Mouse (Mus musculus) cerebellum, postnatal 25 days (tissue): Measurements from ENCODE around the gene Notch1.
A peak's percentile ranks its signal among the peaks of the same experiment; 100 is the strongest.

Source experiments
- DNase-seq, 2 experiments: peaks; one replicate each; pipeline ENCODE4 v3.0.0; 2021; ENCODE audit warnings: mixed read lengths in 2 of 2

The Notch1 gene

DNA sequence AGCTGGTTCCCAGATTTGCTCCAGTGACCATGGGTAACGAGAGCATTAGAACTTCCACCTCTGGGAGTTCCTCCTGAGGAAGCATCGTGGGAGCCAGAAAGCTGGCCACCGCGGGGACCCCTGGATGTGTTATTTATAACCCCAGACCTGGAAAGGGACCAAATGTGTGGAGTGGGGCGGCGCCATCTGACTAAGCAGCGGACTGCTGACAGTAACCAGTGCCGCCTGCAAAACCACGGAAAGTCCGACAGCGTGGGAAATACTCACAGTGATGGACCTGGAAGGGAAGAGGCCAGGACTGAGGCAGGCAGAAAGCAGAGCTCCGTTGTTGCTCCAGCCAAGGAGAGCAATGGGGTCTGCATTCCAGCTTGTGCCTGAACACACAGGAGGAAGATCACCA is at the start of gene Notch1:
Notch1 (minus strand) TSS at position 389 of the 400 bp plus-strand sequence.
- peak in 1 of 2 experiments; percentile 23 for DNase-seq

DNA sequence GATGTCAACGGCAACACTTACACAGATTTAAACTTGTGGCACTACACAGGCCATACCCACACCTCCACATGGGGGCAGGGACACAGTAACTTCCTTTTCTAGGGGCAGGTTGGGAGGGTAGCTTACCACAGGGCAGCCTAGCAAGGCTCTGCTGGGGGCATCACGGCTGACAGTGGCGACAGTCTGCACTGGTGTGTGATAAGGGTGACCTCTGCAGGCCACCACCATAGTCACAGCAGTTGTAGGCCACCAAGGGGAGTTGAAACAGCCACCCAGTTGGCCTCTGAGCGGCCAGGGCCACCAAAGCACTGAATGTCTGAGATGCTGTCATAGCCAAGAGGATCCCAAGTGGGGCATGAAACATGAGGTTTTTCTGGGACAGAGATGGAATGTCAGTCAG is 49.8 kb upstream of the Notch1 start:
- DNase-seq = peak; percentile 42 to 57

DNA sequence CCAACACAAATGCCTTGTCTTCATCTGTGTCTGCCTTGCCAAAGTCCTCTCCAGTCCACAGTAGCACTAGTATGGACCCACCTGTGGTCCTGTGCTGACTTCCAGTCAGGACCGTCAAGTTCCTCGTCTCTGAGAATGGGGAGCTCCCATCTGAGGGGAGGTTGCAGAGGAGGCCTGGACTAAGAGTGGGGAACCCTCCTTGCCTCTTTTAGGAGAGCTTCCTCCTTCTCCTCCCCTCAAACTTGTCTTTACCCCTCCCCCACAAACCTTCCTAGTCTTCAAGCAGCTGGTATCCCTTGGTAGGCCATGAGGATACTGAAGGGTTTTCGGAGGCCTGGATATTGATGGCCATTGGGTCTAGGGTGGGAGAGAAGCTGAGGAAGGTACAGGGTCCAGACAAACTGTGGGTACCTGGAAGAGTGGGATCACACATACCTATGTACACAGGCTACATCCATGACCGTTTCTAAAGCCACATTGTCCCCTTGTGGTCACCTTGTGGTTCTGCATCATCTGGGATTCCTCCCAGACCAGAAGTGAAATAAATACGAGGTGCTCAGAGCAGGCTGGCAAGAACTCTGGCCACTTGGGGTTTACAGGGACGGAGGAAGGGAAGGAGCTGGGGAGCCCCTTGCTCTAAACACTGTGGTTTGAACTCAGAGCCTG is 45.0 kb upstream of the Notch1 start:
- DNase-seq = no peak

DNA sequence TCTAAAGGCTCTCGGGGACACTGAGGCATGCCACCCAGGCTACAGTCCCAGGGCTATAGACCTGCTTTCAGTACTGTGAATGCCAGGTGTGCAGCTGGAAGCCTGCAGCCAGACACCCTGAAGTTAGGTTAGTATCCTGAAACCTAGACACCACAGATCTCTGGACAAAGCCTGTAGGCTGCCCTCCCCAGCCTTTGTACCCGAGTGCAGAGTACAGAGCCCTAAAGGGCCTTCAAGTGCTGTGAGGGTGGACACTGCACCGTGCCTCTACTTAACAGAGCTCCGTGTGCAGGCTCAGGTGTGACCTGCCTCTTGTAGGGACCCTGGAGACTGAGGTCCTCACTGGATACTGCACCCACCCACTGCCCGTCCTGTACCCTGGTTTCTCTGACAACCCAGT is 44.0 kb upstream of the Notch1 start:
- DNase-seq = no peak

DNA sequence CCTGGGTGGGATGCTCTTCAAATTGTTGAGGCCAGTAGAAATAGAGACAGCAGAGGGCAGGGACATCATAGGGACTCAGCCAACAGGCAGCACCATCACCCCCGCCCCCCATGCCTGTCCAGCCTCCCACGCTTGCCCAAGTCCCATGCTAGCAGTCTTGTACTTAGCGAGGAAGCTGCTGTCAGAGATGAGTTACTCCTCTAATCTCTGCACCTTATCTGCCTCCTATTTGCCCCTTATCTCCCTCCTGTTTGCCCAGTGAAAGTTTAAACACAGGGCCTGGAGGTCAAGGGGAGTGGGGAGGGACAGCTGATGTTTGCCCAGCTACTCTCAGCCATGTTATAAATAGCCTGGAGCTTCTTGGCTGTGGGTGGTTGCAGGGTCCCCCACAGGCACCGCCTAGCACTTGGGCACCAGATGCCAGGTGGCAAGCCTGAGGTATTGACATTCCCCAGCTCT is 40.1 kb upstream of the Notch1 start:
- no peak for DNase-seq

DNA sequence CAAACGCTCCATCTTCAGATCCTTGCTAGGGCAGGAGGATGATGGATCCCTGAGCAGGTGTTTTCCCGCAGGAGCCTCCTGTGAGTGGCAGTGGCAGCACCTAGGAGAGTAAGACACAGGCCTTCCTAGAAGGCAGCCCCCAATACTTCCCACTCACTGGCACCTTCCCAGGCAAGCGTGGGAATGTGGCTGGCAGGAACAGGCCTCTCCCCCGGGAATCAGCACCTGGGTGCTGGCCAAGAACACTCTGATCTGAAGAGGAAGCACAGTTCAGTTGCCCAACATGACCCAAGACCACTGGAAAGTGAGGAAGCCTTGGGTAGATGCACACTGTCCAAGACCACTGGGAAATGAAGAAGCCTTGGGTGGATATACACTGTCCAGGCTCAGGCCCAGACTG is 38.6 kb upstream of the Notch1 start:
- no peak for DNase-seq

DNA sequence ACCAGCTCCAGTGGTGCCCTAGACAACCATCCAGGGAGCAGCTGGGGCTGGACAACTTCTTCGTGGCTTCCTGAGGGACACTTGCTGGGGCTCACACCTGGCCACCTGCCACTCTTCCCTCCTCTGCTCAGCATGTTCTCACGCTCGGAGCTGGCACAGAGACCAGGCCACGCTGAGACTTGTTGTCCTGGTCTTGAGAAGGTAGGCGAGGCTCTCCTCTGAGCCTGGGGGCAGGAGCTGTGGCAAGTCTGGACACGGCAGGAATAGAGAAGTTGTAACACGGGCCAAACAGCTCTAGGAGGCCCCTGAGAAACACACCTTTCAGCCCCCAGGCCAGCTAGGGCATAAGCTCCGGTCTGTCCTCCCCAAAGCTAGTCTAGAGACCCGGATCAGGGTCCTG is 37.4 kb upstream of the Notch1 start:
- DNase-seq = no peak

DNA sequence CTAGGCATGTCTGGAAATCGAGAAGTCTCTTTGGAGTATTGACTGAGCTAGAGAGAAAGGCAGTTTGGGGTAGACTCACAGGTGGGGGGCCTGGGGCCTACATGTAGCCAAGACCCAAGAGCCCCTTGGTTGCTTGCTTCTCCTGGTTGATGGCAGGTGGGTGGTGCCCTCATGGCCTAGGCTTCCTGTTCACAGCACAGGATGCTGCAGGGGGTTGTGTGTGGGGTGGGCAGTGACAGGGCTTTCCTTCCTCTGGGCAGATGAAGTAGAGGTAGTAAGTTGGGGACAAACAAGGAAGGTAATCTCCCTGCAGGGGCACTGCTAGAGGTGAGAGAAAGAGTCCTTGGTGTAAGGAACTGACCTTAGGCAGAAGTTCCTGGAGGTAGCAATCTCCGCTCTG is 35.6 kb upstream of the Notch1 start:
- no peak for DNase-seq

DNA sequence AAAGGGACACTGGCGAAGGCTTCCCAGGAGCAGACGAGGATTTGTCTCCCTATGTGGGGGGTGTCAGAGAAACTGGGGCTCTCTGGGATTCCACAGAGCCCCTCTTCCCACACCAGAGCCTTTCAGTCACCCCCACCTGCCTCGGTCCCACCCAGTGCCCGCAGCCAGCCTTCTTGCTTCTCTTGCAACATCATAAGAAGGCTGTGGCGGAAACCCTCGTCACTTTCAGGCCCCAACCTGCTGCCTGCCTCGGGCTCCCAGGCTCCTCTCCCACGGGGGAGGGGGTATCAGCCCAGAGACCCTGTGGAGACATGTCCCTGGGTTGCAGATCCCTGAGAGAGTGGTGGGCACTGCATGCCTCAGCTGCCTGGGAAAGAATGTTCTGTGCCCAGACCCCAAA is 35.0 kb upstream of the Notch1 start:
- no peak for DNase-seq

DNA sequence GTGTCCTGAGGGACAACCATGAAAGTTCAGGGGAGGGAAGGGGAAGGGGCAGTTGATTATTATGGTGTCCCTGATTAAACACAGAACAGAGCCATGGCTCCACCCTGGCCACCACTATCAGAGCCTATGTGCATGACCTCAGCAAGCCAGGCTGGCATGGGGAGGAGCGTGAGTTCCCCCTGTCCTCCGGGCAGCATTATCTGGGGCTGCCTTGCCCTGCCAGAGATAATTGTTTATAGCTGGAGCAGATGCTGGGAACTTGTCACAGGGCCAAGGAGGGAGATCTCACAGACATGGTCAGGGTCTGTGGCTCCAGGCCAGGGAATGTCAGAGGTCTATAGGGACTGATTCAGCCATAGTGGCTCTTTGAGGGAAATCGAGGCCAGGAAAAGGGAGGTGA is 34.3 kb upstream of the Notch1 start:
- DNase-seq = no peak

DNA sequence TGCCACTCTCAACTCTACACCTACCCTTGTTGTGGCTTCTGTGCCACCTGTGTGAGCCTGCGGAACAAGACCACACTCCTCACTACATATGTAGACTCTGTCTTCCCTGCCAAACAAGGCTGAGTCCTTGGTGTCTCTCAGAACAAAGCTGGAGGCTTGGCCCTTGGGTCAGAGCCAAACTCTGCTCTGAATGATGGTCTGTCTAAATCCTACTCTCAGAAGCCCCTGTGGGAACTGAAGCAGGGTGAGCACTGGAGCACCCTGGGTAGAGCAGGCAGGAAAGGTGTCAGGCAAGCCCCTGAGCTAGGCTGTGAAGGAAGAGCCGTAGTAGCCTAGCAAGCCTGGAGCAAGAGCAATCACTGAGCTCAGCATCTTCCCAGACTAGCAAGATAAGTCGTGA is 33.7 kb upstream of the Notch1 start:
- no peak for DNase-seq

DNA sequence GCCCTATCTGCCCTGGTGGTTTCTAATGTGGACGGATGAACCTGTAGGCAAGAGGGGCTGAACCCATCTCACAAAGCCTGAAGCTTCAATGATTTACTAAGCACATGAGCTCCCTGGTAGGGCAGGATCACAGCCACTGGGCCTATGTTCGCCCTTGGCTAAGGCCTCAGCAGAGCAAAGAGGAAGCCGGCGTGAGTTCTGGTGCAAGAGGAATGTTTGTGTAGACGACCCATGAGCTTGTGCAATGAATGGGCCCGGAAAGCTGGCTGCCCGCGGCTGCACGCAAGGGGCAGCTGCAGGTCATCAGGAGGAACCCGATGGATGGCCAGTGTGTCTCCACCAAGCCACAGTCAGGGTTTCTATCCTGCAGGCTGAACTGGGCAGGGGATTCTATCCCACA is 33.3 kb upstream of the Notch1 start:
- DNase-seq = no peak

DNA sequence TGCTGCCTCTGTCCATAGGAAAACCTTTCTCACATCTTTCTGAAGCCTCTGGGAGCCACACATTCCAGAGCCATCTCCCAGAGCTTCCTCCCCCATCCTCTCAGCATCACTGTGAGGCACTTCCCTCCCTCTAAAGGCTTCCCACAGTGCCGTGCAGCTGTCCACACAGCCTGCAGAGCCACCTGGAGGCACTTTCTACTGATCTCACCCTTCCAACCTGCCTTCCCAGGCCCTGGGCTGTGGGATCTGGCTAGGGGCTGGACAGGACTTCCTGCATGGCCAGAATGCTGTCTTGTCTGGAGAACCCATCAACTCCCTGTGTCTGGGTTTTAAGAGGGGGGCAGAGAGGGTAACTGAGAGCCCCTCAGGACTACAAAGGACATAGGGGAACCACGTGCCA is 31.0 kb upstream of the Notch1 start:
- DNase-seq = peak; percentile 23 to 27

DNA sequence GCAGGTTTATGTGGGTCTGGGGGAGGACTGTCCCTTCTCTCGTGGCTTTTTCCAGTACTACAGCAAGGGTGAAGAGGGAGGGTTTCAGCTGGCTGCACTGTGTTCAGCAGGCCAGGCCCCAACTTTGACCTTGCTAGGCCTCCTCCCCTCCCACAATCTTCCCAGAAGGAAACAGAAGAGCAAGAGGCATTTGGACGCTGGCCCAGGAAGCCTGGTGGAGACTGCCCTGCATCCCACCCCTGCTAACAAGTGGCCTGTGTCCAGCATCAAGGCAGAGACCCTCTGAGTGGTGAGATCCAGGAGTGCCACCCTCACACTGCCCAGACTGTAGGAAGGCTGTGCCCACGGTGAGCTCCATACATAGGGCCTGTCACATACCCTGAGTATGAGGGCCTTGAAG is 27.8 kb upstream of the Notch1 start:
- no peak for DNase-seq

DNA sequence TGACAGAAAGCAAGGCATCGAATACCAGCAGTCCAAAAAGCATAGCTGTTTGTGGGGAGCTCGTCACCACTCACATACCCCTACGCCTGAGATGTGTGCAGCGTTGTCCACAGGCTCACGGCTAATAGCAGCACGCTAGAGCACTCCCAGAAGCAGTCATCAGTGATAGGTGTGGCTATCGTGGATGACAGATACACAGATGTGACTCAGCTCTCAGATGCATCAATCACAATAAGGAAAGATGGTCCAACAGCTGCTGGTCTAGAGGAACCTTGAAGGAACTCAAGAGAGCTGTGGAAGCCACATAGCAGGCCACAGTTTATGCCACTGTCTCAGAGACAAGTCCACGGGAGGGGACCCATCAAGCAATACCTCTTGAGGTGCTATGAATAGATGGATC is 27.3 kb upstream of the Notch1 start:
- no peak for DNase-seq

DNA sequence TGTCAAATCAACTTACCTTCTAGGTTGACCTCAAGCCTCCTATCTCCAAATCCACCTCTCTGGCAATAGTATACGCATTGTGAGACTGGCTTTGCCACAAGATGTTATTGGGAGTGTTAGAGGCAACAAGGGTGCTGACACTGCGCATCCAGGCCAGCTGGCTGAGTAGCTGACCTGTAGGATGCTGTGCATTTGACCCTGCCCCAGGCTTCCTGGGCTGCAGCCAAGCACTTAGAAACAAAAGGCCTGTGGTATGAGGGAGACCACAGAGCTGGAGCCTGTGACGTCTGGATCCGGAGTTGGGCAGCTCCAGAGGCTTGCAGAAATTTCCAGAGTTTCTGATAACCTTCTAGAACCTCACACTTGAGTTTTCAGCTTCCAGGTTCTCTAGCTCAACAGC is 26.7 kb upstream of the Notch1 start:
- no peak for DNase-seq

DNA sequence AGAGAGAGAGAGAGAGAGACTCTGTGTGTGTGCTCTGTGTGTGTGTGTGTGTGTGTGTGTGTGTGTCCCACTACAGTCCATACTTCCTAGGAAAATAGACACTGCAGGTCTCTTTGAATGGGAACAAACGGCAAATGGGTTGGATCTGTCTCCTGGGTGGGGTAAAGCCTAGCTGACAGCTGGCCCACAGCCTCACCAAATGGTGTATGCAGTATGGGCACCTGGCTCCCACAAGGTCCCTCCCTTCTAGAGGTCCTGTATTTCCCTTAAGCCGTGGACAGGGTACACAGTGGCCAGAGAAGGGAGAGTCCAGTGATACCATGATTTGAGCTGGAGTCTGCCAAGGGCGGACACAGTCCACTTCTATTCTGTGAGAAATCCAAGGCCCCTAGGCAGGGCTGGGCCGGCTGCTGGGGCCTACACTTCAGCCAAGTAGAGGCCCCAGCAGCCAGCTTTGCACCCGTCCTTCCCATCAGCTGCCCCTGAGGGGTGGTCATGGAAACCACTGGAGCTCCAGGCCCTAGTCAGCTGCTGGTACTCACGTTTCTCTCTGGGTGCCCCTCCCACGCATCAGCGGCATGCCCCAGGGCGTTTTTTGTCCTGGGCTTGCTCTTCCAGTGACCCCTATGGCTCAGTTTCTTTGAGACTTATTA is 24.9 kb upstream of the Notch1 start:
- DNase-seq = no peak

DNA sequence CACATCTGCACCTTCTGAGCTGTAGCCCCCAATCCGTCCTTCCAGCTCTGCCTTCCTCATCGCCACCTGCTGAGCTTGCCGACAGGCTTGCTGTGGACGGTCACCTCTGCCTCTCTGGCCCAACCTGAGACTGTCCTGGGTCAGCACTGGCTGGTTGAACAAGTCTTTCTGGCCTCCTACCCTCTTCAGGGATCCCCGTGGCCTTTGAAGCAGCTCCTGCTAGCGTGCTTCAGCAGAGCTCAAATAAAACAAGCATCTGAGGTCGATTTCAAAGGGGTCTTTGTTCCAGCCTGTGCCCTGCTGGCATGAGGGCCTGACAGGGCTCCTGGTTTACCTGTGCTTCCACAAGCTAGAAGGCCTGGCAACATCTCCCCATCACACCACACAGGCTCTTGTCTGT is 24.3 kb upstream of the Notch1 start:
- no peak for DNase-seq

DNA sequence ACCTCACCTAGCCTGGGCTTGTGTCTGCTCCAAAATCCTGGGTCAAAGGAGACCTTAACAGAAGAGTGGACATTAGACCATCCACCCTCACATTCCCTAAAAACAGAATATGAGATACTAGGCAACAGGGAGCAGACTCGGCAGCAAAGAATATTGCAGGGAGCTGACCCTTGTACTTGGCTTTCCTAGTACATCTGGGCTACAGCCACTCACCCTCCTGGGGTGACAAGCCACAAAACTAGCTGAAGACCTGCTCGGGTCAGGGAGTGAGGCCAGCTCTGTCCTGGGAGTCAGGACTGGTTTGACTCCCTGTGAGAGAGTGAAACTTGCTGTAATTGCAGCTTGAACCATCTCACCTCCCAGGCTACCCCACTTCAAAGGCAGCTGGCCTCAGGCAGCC is 23.1 kb upstream of the Notch1 start:
- DNase-seq = no peak

DNA sequence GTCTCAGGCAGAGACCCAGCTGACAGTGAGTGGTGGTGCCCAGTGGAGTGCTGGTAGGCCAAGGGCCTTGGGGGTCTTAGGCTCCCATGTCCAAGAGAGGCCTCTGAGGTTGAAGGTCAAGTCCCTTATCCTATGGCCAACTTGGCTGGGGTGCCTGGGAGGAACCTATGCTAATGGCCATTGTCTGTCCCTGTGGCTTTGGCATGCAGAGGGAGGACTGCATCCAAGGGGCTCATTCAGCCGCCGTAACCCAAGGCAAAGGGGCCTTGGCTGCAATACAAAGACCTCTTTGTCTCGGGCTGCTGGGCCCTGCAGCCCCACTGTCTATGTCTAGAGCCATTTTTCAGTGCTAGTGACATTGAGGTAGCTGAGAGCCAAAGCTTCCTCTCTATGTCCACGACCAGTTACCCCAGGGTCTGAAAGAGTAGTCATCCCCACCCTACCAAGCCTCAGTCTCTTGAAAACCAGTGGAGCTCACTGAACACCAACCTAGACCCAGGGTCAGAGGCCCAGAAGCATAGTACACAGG is 19.1 kb upstream of the Notch1 start:
- no peak for DNase-seq

DNA sequence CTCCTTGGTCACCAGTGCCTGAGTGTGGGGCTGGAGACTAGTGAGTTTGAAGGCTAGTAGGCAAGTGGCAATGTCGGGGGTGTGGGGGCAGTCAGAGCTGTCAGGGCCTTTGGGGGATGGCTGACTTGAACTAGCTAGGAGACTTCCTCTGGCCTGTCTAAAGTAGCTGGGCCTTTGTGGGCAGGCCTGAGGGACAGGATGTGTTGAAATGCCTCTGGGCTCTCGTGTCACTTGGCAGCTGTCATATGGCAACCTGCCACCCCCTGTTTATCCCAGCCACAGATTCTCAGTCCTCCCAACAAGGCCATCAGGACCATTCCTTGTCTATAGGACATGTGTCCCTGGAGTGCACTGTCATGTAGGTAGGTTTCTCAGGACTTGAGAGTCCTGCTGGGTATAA is 18.2 kb upstream of the Notch1 start:
- DNase-seq = peak in 1 of 2 experiments; percentile 39

DNA sequence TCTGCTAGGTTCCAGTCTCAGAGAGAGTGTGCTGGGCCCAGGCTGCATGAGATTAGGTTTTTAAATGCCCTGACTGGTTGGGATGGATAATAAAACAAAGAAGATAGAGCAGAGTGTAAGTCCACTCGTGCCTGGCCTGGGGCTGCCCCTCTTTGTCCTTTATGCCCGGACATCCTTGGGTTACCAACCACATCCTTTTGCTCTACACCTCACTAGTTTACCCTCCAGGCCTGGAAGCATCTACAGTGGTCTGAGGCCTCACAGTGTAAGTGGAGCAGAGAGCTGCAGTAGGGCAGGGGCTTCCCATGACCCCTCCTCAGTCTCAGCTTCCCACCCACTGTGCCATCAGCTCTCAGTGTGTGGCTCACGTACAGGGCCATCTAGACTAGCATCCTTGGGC is 17.7 kb upstream of the Notch1 start:
- DNase-seq = no peak

DNA sequence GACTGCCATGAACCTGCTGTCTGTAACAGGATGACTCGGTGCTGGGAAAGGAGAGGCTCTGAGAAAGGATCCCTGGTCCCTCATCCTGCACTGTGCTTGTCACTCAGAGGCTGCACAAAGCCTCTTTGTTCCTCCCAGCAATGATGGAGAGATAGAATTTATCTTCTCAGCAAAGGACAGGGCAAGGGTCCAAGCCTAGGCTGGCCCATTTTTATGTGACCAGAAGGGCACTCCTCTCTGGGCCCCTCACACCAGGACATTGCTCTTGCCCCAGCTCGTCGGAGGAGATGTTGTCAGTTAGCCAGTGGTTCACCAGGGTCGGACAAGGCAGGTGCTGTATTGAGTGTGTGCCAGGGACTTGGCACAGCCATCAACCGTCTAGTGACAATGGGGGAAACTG is 16.8 kb upstream of the Notch1 start:
- DNase-seq = no peak

DNA sequence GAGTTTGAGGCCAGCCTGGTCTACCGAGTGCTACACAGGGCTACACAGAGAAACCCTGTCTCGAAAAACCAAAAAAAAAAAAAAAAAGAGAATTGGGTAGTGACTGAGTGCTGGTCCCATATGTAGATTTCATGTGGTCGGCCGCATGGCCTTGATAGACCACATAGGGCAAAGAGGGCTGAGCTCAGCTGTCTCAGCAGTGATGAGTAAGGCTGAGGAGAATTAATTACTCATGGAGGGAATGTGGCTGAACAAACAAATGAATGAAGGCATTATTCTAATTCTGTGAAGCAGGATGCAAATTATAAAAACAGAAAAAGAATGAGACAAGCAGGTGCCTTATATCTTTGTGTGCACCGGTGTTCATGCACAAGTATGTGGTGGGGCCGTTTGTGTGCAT is 15.4 kb upstream of the Notch1 start:
- no peak for DNase-seq

DNA sequence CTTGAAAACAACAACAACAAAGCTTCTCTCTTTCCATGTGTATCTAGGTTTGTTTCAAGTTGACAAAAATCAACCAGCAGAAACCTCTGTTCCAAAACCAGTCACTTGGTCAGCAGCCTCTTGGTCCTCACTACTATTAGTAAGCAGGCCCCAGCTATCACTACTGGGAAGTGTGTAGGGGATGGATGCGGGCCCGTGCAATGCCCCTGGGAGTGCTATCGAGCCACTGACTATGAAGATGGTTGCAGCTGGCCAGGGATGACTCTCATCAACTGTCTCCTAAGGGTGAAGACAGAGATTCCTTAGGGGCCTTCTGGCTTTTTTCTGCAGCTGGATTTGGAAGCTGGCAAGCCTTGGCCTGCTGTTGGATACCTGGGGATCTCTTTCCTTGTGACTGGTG is 13.4 kb upstream of the Notch1 start:
- no peak for DNase-seq
